In genomic region chr2:35148806-35149205, GRCm38 (mm10) we compare ENCODE assay signal across 34 mouse cellular contexts. TPM values are rescaled to one million over a fixed set of nuclear protein-coding genes. Genes with fewer than 3 reads are reported as not detected.
"Had no signal": no experiment of that assay in that cellular context is flagged by ENCODE, and none has a peak within 500 bp of the region (broad histone marks: within the 10 kb centered on the region; RNA-seq: fewer than 3 reads in every experiment).

No protein-coding gene starts in this region.

- ATAC-seq: liver, embryonic 12.5 days; liver, postnatal 0 days; lung, postnatal 0 days; midbrain, embryonic 13.5 days; midbrain, embryonic 15.5 days had no signal

- H3K27me3 ChIP-seq: limb, embryonic 12.5 days; limb, embryonic 13.5 days; limb, embryonic 15.5 days; liver, embryonic 12.5 days; liver, embryonic 13.5 days; liver, embryonic 15.5 days; lung, embryonic 15.5 days; megakaryocyte, embryonic 14.5 days; midbrain, embryonic 12.5 days; midbrain, embryonic 13.5 days; midbrain, embryonic 15.5 days; neural tube, embryonic 12.5 days had no signal

- DNase-seq: left cerebral cortex, postnatal 4 days; liver; liver, embryonic 13.5 days; liver, postnatal 0 days; lung, adult 18-20 months; lung, adult 2 months; lung, embryonic 14.5 days; lung, postnatal 10 days; lung, postnatal 14 days; lung, postnatal 36 days; lung, postnatal 4 days; midbrain, embryonic 14.5 days had no signal

- H3K9ac ChIP-seq: limb, embryonic 12.5 days; limb, embryonic 15.5 days; liver, embryonic 12.5 days; liver, embryonic 13.5 days; liver, embryonic 14.5 days; liver, embryonic 15.5 days; liver, postnatal 0 days; lung, embryonic 14.5 days; lung, embryonic 15.5 days; midbrain, embryonic 12.5 days; midbrain, embryonic 13.5 days; midbrain, embryonic 15.5 days; neural tube, embryonic 12.5 days had no signal

- H3K9me3 ChIP-seq: limb, embryonic 10.5 days; limb, embryonic 12.5 days; limb, embryonic 13.5 days; limb, embryonic 15.5 days; liver, embryonic 12.5 days; liver, embryonic 13.5 days; liver, embryonic 15.5 days; lung, embryonic 15.5 days; megakaryocyte, embryonic 14.5 days; midbrain, embryonic 10.5 days; midbrain, embryonic 12.5 days; midbrain, embryonic 13.5 days; midbrain, embryonic 15.5 days; neural tube, embryonic 12.5 days had no signal

- H3K27ac ChIP-seq: limb, embryonic 10.5 days; limb, embryonic 12.5 days; limb, embryonic 13.5 days; limb, embryonic 15.5 days; liver, embryonic 12.5 days; liver, embryonic 13.5 days; liver, embryonic 14.5 days; liver, embryonic 15.5 days; lung, embryonic 15.5 days; macrophage; midbrain, embryonic 10.5 days; midbrain, embryonic 12.5 days; midbrain, embryonic 13.5 days; midbrain, embryonic 15.5 days; neural tube, embryonic 12.5 days had no signal

- H3K4me1 ChIP-seq: limb, embryonic 10.5 days; limb, embryonic 12.5 days; limb, embryonic 13.5 days; limb, embryonic 15.5 days; liver, embryonic 12.5 days; liver, embryonic 13.5 days; liver, embryonic 15.5 days; lung, embryonic 15.5 days; midbrain, embryonic 10.5 days; midbrain, embryonic 12.5 days; midbrain, embryonic 13.5 days; midbrain, embryonic 15.5 days; neural tube, embryonic 12.5 days had no signal

- H3K4me3 ChIP-seq: limb, embryonic 10.5 days; limb, embryonic 12.5 days; limb, embryonic 13.5 days; limb, embryonic 15.5 days; liver, embryonic 12.5 days; liver, embryonic 13.5 days; liver, embryonic 15.5 days; lung, embryonic 15.5 days; megakaryocyte, embryonic 14.5 days; midbrain, embryonic 10.5 days; midbrain, embryonic 12.5 days; midbrain, embryonic 13.5 days; midbrain, embryonic 15.5 days; myocyte; neural tube, embryonic 12.5 days had no signal

- H3K4me2 ChIP-seq: limb, embryonic 12.5 days; limb, embryonic 13.5 days; limb, embryonic 15.5 days; liver, embryonic 11.5 days; liver, embryonic 12.5 days; liver, embryonic 13.5 days; liver, embryonic 15.5 days; lung, embryonic 14.5 days; lung, embryonic 15.5 days; midbrain, embryonic 12.5 days; midbrain, embryonic 13.5 days; midbrain, embryonic 15.5 days; neural tube, embryonic 12.5 days had no signal

RNA-seq across cellular contexts. Expression of gene AI182371, which starts 47.5 kb away (rescaled TPM):
- total RNA-seq: left cerebral cortex, postnatal 10 days; monocyte, adult 5-6 weeks had no signal
- polyA plus RNA-seq: limb, embryonic 10.5 days; limb, embryonic 11.5 days; lung, embryonic 14.5 days; neural tube, embryonic 11.5 days had no signal
